Mouse (Mus musculus) forebrain, embryonic 15.5 days (tissue): ENCODE results near the gene Tmcc1. TPM values are rescaled to one million over a fixed set of nuclear protein-coding genes. Genes with fewer than 3 reads are reported as not detected.
"Not testable (repeated sequence)": the region's sequence is repeated elsewhere in the genome, so short reads cannot be mapped to it uniquely, and the experiment has no call there.

Experiments used
- ATAC-seq: fragments of 200-750 bp; cut with Nextera tagmentation; replicated peaks from 2 replicates; pipeline ENCODE4 v1.8.0; 2017; ENCODE audit warnings: mild to moderate bottlenecking, moderate TSS enrichment, moderate library complexity
- H3K27ac ChIP-seq: fragments of 300-500 bp; sonication (generic); replicated peaks from 2 replicates; pipeline ENCODE4 v1.5.1; 2015; ENCODE audit warnings: mild to moderate bottlenecking, inconsistent platforms
- H3K27me3 ChIP-seq: fragments of 300-500 bp; sonication (generic); 2 replicates; pipeline ENCODE4 v1.6.1; 2015; ENCODE audit warnings: inconsistent platforms
- H3K36me3 ChIP-seq: fragments of 300-500 bp; sonication (generic); 2 replicates; pipeline ENCODE4 v1.6.1; 2015; ENCODE audit warnings: mild to moderate bottlenecking, inconsistent platforms
- H3K4me1 ChIP-seq: fragments of 300-500 bp; sonication (generic); 2 replicates; pipeline ENCODE4 v1.6.1; 2015; ENCODE audit warnings: inconsistent platforms
- H3K4me2 ChIP-seq: fragments of 300-500 bp; sonication (generic); replicated peaks from 2 replicates; pipeline ENCODE4 v1.6.1; 2015; ENCODE audit warnings: mild to moderate bottlenecking, inconsistent platforms
- H3K4me3 ChIP-seq: fragments of 300-500 bp; sonication (generic); 2 replicates; pipeline ENCODE4 v1.5.1; 2015; ENCODE audit warnings: mild to moderate bottlenecking, inconsistent platforms
- H3K9ac ChIP-seq: fragments of 300-500 bp; sonication (generic); replicated peaks from 2 replicates; pipeline ENCODE4 v1.6.1; 2015; ENCODE audit warnings: mild to moderate bottlenecking, inconsistent platforms
- H3K9me3 ChIP-seq: fragments of 300-500 bp; sonication (generic); 2 replicates; pipeline ENCODE4 v1.6.1; 2016; ENCODE audit warnings: inconsistent platforms
- WGBS: fragments of 180-500 bp; shearing (Covaris S2); methylation state at CpG from one replicate; pipeline ENCODE4 v1.1.7; 2015; ENCODE audit warnings: mixed read lengths; 5-methylcytosine and 5-hydroxymethylcytosine counted together
- polyA plus RNA-seq: library from polyadenylated mRNA; unstranded; fragments of >200 nt; fragmentation: Nextera tagmentation; extraction: Ambion mirVana; gene quantifications from 2 replicates; pipeline ENCODE4 v1.2.1, GENCODE M21; 2015

Tmcc1 gene
- 36.5 and 36.7 TPM in 2 replicates for polyA plus RNA-seq

GRCm38 (mm10) chr6:116193394-116194393, at the start of gene Tmcc1:
Gene Tmcc1 (minus strand): TSS chr6:116193486.
- H3K36me3 ChIP-seq, result no peaks in the 10 kb centered on the region
- no peaks in the 10 kb centered on the region for H3K9me3 ChIP-seq
- peak within 1 kb of the TSS; percentile 90 for H3K9ac ChIP-seq
- 0 out of 2 replicates have a peak, but pooled peaks cover 3% of the 10 kb centered on the region for H3K27me3 ChIP-seq
- H3K4me3 ChIP-seq, result peak within 1 kb of the TSS; percentile 97
- peak; percentile 87 for ATAC-seq
- peaks cover 37% of the 10 kb centered on the region for H3K4me1 ChIP-seq
- peak within 1 kb of the TSS; percentile 76 for H3K27ac ChIP-seq
- peak within 1 kb of the TSS; percentile 82 for H3K4me2 ChIP-seq
- under 1% methylated on average over 66 of the region's 68 CpGs for WGBS

- Histone ChIP-seq H3K27me3 (no peaks in the 10 kb centered on the region), H3K27ac (no peak overlapping the region), H3K4me1 (no peaks in the 10 kb centered on the region), H3K9ac (no peak overlapping the region), H3K4me2 (no peak overlapping the region), H3K36me3 (peaks cover 58% of the 10 kb centered on the region), H3K9me3 (no peaks in the 10 kb centered on the region), H3K4me3 (no peak overlapping the region)
- no peak for ATAC-seq
- WGBS, result 75% methylated on average over 2 of the region's 2 CpGs
Measured at GRCm38 (mm10) chr6:116240371-116240770, 47.1 kb upstream of the Tmcc1 start.

- H3K4me1 ChIP-seq, result no peaks in the 10 kb centered on the region
- no peak overlapping the region for H3K4me3 ChIP-seq
- H3K4me2 ChIP-seq, result no peak overlapping the region
- no peak for ATAC-seq
- no peak overlapping the region for H3K27ac ChIP-seq
- H3K36me3 ChIP-seq, result peaks cover 63% of the 10 kb centered on the region
- no peaks in the 10 kb centered on the region for H3K9me3 ChIP-seq
- WGBS, result 91% methylated on average over 5 of the region's 5 CpGs
- H3K27me3 ChIP-seq, result no peaks in the 10 kb centered on the region
- H3K9ac ChIP-seq, result no peak overlapping the region
Measured at GRCm38 (mm10) chr6:116238083-116238482, 44.8 kb upstream of the Tmcc1 start.

DNA sequence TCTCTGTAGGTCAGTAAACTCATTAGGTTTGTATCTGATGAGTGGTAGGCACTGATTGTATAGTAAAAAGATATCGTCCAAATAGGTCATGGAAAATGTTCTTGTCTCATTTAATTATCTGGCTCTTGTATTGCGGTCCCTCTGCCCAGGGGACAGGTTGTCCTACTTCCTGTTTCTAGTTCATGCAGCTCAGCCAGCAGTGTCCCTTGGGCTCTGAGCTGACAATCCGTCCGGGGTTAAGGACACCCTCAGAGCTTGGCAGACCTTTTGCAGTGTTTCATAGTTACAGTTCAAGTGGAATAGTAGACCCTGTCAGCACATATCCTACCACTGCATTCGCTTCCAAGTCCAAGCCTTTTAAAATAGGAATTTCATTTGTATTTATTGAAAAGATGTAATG, 42.0 kb upstream of the Tmcc1 start:
- no peak overlapping the region for H3K4me3 ChIP-seq
- no peaks in the 10 kb centered on the region for H3K4me1 ChIP-seq
- no peak for ATAC-seq
- H3K27me3 ChIP-seq, result no peaks in the 10 kb centered on the region
- H3K9me3 ChIP-seq, result no peaks in the 10 kb centered on the region
- no peak overlapping the region for H3K4me2 ChIP-seq
- no peak overlapping the region for H3K9ac ChIP-seq
- 92% methylated on average over 5 of the region's 5 CpGs for WGBS
- H3K27ac ChIP-seq, result no peak overlapping the region
- peaks cover 70% of the 10 kb centered on the region for H3K36me3 ChIP-seq

DNA sequence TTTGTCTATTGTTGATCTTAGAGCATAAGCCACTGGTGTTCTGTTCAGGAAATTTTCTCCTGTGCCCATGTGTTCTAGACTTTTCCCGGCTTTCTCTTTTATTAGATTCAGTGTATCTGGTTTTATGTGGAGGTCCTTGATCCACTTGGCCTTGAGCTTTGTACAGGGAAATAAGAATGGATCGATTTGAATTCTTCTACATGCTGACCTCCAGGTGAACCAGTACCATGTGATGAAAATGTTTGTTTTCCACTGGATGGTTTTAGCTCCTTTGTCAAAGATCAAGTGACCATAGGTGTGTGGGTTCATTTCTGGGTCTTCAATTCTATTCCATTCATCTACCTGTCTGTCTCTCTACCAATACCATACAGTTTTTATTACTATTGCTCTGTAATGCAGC, 41.5 kb upstream of the Tmcc1 start:
- H3K27me3 ChIP-seq, ATAC-seq, H3K27ac ChIP-seq, H3K4me2 ChIP-seq, H3K4me3 ChIP-seq, H3K4me1 ChIP-seq, H3K9ac ChIP-seq, H3K9me3 ChIP-seq: not testable (repeated sequence)
- peaks cover 68% of the 10 kb centered on the region for H3K36me3 ChIP-seq
- 98% methylated on average over 2 of the region's 2 CpGs for WGBS

DNA sequence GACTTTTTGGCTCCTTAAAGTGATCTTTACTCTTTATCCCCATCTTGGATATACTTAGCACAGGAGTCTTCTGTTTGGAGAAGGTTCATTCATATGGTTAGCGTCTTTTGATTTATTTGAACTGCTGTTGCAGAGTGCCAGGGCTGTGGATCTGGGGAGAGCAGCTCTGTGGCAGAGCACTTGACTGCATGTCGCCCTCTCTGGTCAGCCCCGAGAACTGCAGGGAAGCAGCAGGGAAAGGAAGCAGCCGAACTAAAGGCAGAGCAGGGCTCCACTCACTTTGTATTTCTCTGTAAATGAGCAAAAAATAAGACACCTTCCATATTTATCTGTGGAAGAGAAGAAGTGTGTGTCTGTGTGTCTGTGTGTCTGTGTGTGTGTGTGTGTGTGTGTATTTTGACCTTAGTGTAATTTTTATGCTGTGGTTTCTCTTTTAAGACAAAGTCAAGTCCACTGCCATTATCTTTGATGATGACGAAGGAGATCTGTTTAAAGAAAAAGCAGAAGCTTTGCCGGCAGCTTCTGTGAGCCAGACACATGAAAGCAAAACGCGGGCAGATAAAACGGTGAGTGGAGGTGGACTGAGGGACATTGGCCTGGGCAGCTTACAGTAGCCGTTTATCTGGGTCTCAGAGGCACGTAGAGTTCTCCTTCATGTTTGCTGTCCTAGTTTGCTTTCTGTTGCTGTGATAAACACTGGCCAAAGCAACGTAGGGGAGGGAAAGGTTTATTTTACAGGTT, 35.7 kb upstream of the Tmcc1 start:
- ATAC-seq, result peak; percentile 60
- H3K4me2 ChIP-seq, result no peak overlapping the region
- no peak overlapping the region for H3K9ac ChIP-seq
- H3K27me3 ChIP-seq, result no peaks in the 10 kb centered on the region
- no peak overlapping the region for H3K4me3 ChIP-seq
- peaks cover 73% of the 10 kb centered on the region for H3K36me3 ChIP-seq
- 66% methylated on average over 12 of the region's 12 CpGs for WGBS
- H3K9me3 ChIP-seq, result no peaks in the 10 kb centered on the region
- no peak overlapping the region for H3K27ac ChIP-seq
- no peaks in the 10 kb centered on the region for H3K4me1 ChIP-seq

DNA sequence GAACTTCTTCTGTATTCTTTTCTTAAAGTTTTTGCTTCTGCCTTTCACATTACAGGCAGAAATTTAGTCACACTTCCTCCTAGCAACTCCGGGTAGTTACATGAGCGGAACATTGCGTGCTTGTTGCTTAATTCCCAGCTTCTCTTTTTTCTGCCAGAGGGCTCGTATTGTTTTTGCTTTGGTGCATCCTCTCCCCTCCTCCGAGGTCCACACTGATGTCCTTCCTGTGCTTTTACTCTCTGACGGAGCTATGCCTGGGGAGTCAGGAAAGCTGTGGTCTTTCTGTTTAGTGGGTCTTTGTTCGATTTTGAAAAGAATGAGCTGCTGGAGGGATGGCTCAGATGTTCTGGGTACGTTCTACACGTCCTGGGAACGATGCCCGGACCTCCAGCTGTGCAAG, 34.5 kb upstream of the Tmcc1 start:
- 77% methylated on average over 11 of the region's 11 CpGs for WGBS

GRCm38 (mm10) chr6:116207729-116208534, 14.6 kb upstream of the Tmcc1 start, which contains the start of gene Washc2:
Gene Washc2 (plus strand): TSS chr6:116208038.
- under 1% methylated on average over 50 of the region's 51 CpGs for WGBS
- peak; percentile 97 for ATAC-seq

More for the DNA sequence above, 34.5 kb upstream of the Tmcc1 start:
- Histone ChIP-seq H3K27me3 (no peaks in the 10 kb centered on the region), H3K27ac (no peak overlapping the region), H3K4me3 (no peak overlapping the region), H3K4me2 (no peak overlapping the region), H3K9ac (no peak overlapping the region), H3K4me1 (no peaks in the 10 kb centered on the region), H3K9me3 (no peaks in the 10 kb centered on the region), H3K36me3 (peaks cover 72% of the 10 kb centered on the region)
- ATAC-seq, result no peak

GRCm38 (mm10) chr6:116199682-116200081, 6.4 kb upstream of the Tmcc1 start:
- ATAC-seq, result no peak
- Histone ChIP-seq H3K9me3 (no peaks in the 10 kb centered on the region), H3K27me3 (peaks cover 3% of the 10 kb centered on the region; the same call in 1 of the 2 replicates), H3K4me3 (no peak overlapping the region), H3K9ac (no peak overlapping the region), H3K27ac (no peak overlapping the region), H3K36me3 (no peaks in the 10 kb centered on the region), H3K4me2 (no peak overlapping the region), H3K4me1 (no peaks in the 10 kb centered on the region)
- WGBS, result 77% methylated on average over 2 of the region's 2 CpGs

More at GRCm38 (mm10) chr6:116207729-116208534, 14.6 kb upstream of the Tmcc1 start, which contains the start of gene Washc2:
- H3K27me3 ChIP-seq, result no peaks in the 10 kb centered on the region
- H3K4me3 ChIP-seq, result peak within 1 kb of the TSS; percentile 90
- H3K4me1 ChIP-seq, result peaks cover 16% of the 10 kb centered on the region
- H3K36me3 ChIP-seq, result peaks cover 10% of the 10 kb centered on the region; the same call in 1 of the 2 replicates
- H3K27ac ChIP-seq, result peak within 1 kb of the TSS; percentile 71
- H3K9me3 ChIP-seq, result no peaks in the 10 kb centered on the region
- H3K4me2 ChIP-seq, result peak within 1 kb of the TSS; percentile 79
- H3K9ac ChIP-seq, result peak within 1 kb of the TSS; percentile 83

DNA sequence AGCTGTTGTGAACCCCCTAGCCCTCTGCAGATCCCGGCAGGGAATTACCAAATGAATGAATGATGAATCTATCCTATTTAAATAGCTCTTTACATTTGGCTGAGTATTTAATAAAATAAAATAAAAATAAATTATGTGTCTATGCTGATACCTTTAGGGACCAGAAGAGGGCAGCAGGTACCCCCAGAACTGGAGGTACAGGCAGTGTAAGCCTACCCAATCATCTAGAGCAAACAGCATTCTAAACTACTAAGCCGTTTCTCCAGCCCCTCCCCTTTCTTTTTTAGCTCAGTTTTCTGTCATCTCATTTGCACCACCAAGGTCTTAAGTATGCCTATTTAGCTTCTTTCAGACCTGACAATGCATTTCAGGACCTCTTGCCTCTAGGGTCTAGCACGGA, 4.9 kb upstream of the Tmcc1 start:
- Histone ChIP-seq H3K4me1 (peaks cover 6% of the 10 kb centered on the region; the same call in 1 of the 2 replicates), H3K27me3 (peaks cover 3% of the 10 kb centered on the region; the same call in 1 of the 2 replicates), H3K4me2 (no peak overlapping the region), H3K27ac (no peak overlapping the region), H3K4me3 (no peak overlapping the region), H3K36me3 (no peaks in the 10 kb centered on the region), H3K9ac (no peak overlapping the region), H3K9me3 (no peaks in the 10 kb centered on the region)
- 29% methylated on average over 3 of the region's 3 CpGs for WGBS
- ATAC-seq, result no peak; the same call in 1 of the 2 replicates

DNA sequence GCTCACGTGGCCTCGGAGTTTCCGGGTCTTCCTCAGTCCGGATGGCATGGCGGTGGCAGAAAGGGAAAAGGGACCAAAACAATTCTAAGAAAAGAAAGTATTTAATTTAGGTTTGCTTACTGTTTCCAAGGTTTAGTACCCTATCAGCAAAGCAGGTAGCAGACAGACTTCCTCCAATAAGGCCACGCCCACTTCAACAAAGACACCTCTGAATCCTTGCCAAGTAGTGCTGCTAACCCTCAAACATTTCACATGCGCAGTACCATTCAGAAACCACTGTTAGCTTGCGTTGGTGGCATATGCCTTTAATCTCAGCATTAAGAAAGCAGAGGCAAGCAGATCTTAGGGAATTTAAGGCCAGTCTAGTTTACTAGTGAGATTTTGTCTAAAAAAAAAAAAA, 2.5 kb upstream of the Tmcc1 start:
- peaks cover 3% of the 10 kb centered on the region; the same call in 1 of the 2 replicates for H3K27me3 ChIP-seq
- 59% methylated on average over 8 of the region's 8 CpGs for WGBS
- H3K9me3 ChIP-seq, result no peaks in the 10 kb centered on the region
- no peaks in the 10 kb centered on the region for H3K36me3 ChIP-seq
- ATAC-seq, result no peak
- peaks cover 23% of the 10 kb centered on the region for H3K4me1 ChIP-seq
- no peak overlapping the region for H3K4me3 ChIP-seq
- H3K27ac ChIP-seq, result no peak overlapping the region
- H3K9ac ChIP-seq, result no peak overlapping the region
- H3K4me2 ChIP-seq, result no peak overlapping the region
